Mouse (Mus musculus) B cell, adult 2 months (primary cell): ENCODE measurements around the gene Glt6d1.

Experiments
- DNase-seq, 2 experiments: peaks; one replicate each; pipeline ENCODE4 v3.0.0; 2022

Gene Glt6d1

GRCm38 (mm10) chr2:25789092-25789491 is 26.6 kb downstream of the Glt6d1 start:
- no peak for DNase-seq

GRCm38 (mm10) chr2:25785573-25786322 is 29.9 kb downstream of the Glt6d1 start:
- DNase-seq = no peak

- DNase-seq = no peak
Measured at GRCm38 (mm10) chr2:25781957-25782356, 33.7 kb downstream of the Glt6d1 start, which contains the start of gene Gm13539. TSS of gene Gm13539 (plus strand) at chr2:25782257.

GRCm38 (mm10) chr2:25780921-25781320 is 34.7 kb downstream of the Glt6d1 start:
- DNase-seq = no peak

GRCm38 (mm10) chr2:25779076-25779475 is 36.6 kb downstream of the Glt6d1 start:
- no peak for DNase-seq

GRCm38 (mm10) chr2:25776717-25777116 is 38.9 kb downstream of the Glt6d1 start, which contains the start of gene Lcn11:
TSS of gene Lcn11 (plus strand) at chr2:25777017.
- no peak for DNase-seq

- DNase-seq = no peak
Measured at GRCm38 (mm10) chr2:25775991-25776390, 39.7 kb downstream of the Glt6d1 start.

GRCm38 (mm10) chr2:25774640-25775039 is 41.0 kb downstream of the Glt6d1 start:
- DNase-seq = no peak

- no peak for DNase-seq
Measured at GRCm38 (mm10) chr2:25773507-25773906, 42.1 kb downstream of the Glt6d1 start.

- no peak for DNase-seq
Measured at GRCm38 (mm10) chr2:25767764-25768163, 47.9 kb downstream of the Glt6d1 start.

GRCm38 (mm10) chr2:25765269-25765668 is 50.4 kb downstream of the Glt6d1 start, which contains the start of gene Lcn3:
TSS of gene Lcn3 (plus strand) at chr2:25765569.
- DNase-seq = no peak

- DNase-seq = no peak
Measured at GRCm38 (mm10) chr2:25758064-25758625, 57.5 kb downstream of the Glt6d1 start.

- DNase-seq = no peak
Measured at GRCm38 (mm10) chr2:25754201-25754600, 61.4 kb downstream of the Glt6d1 start.
